Mouse (Mus musculus): ENCODE results near the gene Lgr6. TPM values are rescaled to one million over a fixed set of nuclear protein-coding genes. Genes with fewer than 3 reads are reported as not detected.

Lgr6 gene
- total RNA-seq, 1 experiment from 2014 or later = not detected

- ATAC-seq (ENCODE audit: extremely low read depth, insufficient number of reproducible peaks, low FRiP score, poor library complexity, severe bottlenecking) = no peak
Observed at GRCm38 (mm10) chr1:135087414-135087813, 17.7 kb downstream of the Lgr6 start.

- ATAC-seq (ENCODE audit: extremely low read depth, insufficient number of reproducible peaks, low FRiP score, poor library complexity, severe bottlenecking) = no peak
Observed at GRCm38 (mm10) chr1:135086015-135086414, 19.1 kb downstream of the Lgr6 start.

GRCm38 (mm10) chr1:135085296-135085871 lies 19.7 kb downstream of the Lgr6 start:
- ATAC-seq (ENCODE audit: extremely low read depth, insufficient number of reproducible peaks, low FRiP score, poor library complexity, severe bottlenecking) = no peak

- no peak for ATAC-seq (ENCODE audit: extremely low read depth, insufficient number of reproducible peaks, low FRiP score, poor library complexity, severe bottlenecking)
Observed at GRCm38 (mm10) chr1:135083465-135083864, 21.6 kb downstream of the Lgr6 start.

GRCm38 (mm10) chr1:135082267-135082666 lies 22.8 kb downstream of the Lgr6 start:
- ATAC-seq (ENCODE audit: extremely low read depth, insufficient number of reproducible peaks, low FRiP score, poor library complexity, severe bottlenecking) = no peak

- no peak for ATAC-seq (ENCODE audit: extremely low read depth, insufficient number of reproducible peaks, low FRiP score, poor library complexity, severe bottlenecking)
Observed at GRCm38 (mm10) chr1:135079021-135079420, 26.1 kb downstream of the Lgr6 start.

GRCm38 (mm10) chr1:135076470-135076869 lies 28.6 kb downstream of the Lgr6 start:
- ATAC-seq (ENCODE audit: extremely low read depth, insufficient number of reproducible peaks, low FRiP score, poor library complexity, severe bottlenecking) = no peak

- ATAC-seq (ENCODE audit: extremely low read depth, insufficient number of reproducible peaks, low FRiP score, poor library complexity, severe bottlenecking) = no peak
Observed at GRCm38 (mm10) chr1:135075270-135075669, 29.8 kb downstream of the Lgr6 start.

GRCm38 (mm10) chr1:135072643-135073042 lies 32.4 kb downstream of the Lgr6 start:
- no peak for ATAC-seq (ENCODE audit: extremely low read depth, insufficient number of reproducible peaks, low FRiP score, poor library complexity, severe bottlenecking)

GRCm38 (mm10) chr1:135069841-135070240 lies 35.2 kb downstream of the Lgr6 start:
- ATAC-seq (ENCODE audit: extremely low read depth, insufficient number of reproducible peaks, low FRiP score, poor library complexity, severe bottlenecking) = no peak

- ATAC-seq (ENCODE audit: extremely low read depth, insufficient number of reproducible peaks, low FRiP score, poor library complexity, severe bottlenecking) = no peak
Observed at GRCm38 (mm10) chr1:135064525-135064924, 40.6 kb downstream of the Lgr6 start.

GRCm38 (mm10) chr1:135062936-135063335 lies 42.1 kb downstream of the Lgr6 start:
- ATAC-seq (ENCODE audit: extremely low read depth, insufficient number of reproducible peaks, low FRiP score, poor library complexity, severe bottlenecking) = no peak

- ATAC-seq (ENCODE audit: extremely low read depth, insufficient number of reproducible peaks, low FRiP score, poor library complexity, severe bottlenecking) = no peak
Observed at GRCm38 (mm10) chr1:135061300-135061699, 43.8 kb downstream of the Lgr6 start.

GRCm38 (mm10) chr1:135060174-135060573 lies 44.9 kb downstream of the Lgr6 start:
- ATAC-seq (ENCODE audit: extremely low read depth, insufficient number of reproducible peaks, low FRiP score, poor library complexity, severe bottlenecking) = no peak

- ATAC-seq (ENCODE audit: extremely low read depth, insufficient number of reproducible peaks, low FRiP score, poor library complexity, severe bottlenecking) = no peak
Observed at GRCm38 (mm10) chr1:135056901-135057300, 48.2 kb downstream of the Lgr6 start.

GRCm38 (mm10) chr1:135054121-135054520 lies 51.0 kb downstream of the Lgr6 start:
- ATAC-seq (ENCODE audit: extremely low read depth, insufficient number of reproducible peaks, low FRiP score, poor library complexity, severe bottlenecking) = no peak

- no peak for ATAC-seq (ENCODE audit: extremely low read depth, insufficient number of reproducible peaks, low FRiP score, poor library complexity, severe bottlenecking)
Observed at GRCm38 (mm10) chr1:135044439-135044838, 60.6 kb downstream of the Lgr6 start.

- ATAC-seq (ENCODE audit: extremely low read depth, insufficient number of reproducible peaks, low FRiP score, poor library complexity, severe bottlenecking) = no peak
Observed at GRCm38 (mm10) chr1:135036297-135036696, 68.8 kb downstream of the Lgr6 start.

GRCm38 (mm10) chr1:135032658-135033057 lies 72.4 kb downstream of the Lgr6 start:
- no peak for ATAC-seq (ENCODE audit: extremely low read depth, insufficient number of reproducible peaks, low FRiP score, poor library complexity, severe bottlenecking)

GRCm38 (mm10) chr1:135030121-135030520 lies 75.0 kb downstream of the Lgr6 start:
- no peak for ATAC-seq (ENCODE audit: extremely low read depth, insufficient number of reproducible peaks, low FRiP score, poor library complexity, severe bottlenecking)

GRCm38 (mm10) chr1:135026275-135026674 lies 78.8 kb downstream of the Lgr6 start:
- ATAC-seq (ENCODE audit: extremely low read depth, insufficient number of reproducible peaks, low FRiP score, poor library complexity, severe bottlenecking) = no peak
